Mouse (Mus musculus) heart, adult 2 months (tissue): ENCODE results near the gene Mapk10.

ENCODE experiments used
- CTCF ChIP-seq: fragments of 200-600 bp; IDR thresholded peaks from 2 replicates; pipeline ENCODE4 v1.8.1; 2022; ENCODE audit warnings: antibody characterized with exemption, mild to moderate bottlenecking, moderate library complexity
- EP300 ChIP-seq: fragments of 200-500 bp; IDR thresholded peaks from 2 replicates; pipeline ENCODE4 v1.6.1; 2011; ENCODE audit warnings: low read depth, low read length, control low read depth; ENCODE audit not compliant: insufficient read depth
- POLR2A ChIP-seq: fragments of 200-500 bp; IDR thresholded peaks from 2 replicates; pipeline ENCODE4 v1.6.1; 2011; ENCODE audit warnings: mild to moderate bottlenecking, low read depth, low read length, control low read depth; ENCODE audit not compliant: insufficient read depth

- TF ChIP-seq CTCF (no peak), EP300 (no peak), POLR2A (no peak)
These were observed 219.4 kb downstream of the Mapk10 start for GRCm38 (mm10) chr5:102991691-102992090.
